Mouse (Mus musculus) right cerebral cortex, postnatal 4 days (tissue): Measurements from ENCODE around the gene Hoga1.

Experiments used
- DNase-seq: peaks from one replicate; pipeline ENCODE4 v3.0.0-alpha.2; 2022

Hoga1 gene

DNA sequence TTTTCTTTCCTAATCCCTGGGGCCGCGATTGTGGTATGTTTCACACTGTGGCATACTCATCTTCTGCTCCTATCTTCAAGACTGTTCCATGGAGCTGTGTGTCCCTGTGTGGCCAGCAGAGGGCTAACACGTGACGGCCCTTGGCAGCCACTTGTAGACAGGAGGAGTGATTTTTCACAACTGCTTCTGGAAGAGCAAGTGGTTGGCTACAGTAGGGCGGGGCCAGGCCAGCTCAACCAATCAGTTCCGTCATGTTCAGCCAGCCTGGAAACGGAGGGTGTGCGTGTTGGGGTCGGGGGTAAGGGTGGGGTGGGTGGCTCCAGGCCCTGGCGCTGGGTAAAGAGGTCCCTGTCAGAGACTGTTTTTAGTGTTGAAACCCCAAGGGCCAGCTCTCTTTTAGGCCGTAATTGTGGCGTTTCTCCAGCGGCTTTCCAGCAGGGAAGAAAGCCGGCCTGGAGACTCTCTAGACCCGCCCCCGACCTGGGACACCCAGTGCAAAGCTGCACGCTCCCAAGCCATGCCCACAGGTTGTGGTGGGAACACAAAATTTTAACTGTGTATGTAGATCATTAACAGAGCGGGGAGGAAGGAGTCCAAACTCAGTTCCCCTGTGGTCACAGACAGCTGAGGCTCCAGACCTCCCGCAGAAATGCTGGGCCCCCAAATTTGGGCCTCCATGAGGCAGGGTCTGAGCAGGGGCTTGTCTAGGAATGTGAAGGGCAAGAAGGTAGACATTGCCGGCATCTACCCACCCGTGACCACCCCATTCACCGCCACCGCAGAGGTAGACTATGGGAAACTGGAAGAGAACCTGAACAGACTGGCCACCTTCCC lies at the start of gene Hoga1:
Hoga1 (plus strand) TSS at position 342 of the 834 bp plus-strand sequence.
- DNase-seq: peak; percentile 55

- no peak for DNase-seq
These were observed 48.3 kb upstream of the Hoga1 start for GRCm38 (mm10) chr19:41997090-41997489.

DNA sequence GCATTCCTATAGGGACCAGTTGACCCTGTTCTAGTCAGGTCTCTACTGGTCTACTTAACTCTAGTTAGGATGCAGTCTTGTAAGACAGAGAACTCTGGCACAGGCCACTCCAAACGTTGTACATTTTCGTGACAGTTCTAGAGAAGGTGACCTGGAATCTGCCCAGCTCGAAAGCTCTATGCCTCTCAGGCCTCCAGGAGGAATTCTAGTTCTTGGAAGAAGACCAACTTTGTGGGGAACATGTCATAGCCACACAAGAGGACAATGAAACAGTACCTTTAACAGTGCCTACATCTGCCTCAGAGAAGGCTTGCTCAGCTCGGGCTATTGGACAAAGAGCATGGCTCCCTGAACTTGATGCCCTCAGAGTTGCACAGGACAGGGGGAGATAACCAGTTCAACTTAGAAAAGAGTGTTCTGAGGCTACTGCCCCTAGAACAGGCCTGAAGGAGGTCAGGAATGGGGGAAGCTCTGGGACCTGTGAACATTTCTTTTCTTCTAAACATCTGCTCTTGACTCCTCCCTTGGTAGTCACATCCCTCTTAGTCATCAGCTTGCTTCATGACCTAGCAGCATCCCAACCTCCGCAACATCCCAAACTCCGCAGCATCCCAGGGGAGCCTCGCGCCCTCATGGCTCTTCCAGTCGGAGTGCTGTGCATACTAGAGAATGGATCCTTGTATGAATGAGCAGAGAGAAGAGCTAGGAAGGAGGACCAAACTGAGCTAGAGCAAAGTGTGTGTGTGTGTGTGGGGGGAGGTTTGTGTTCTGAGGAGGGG lies 46.5 kb upstream of the Hoga1 start:
- DNase-seq: no peak

- no peak for DNase-seq
These were observed 45.6 kb upstream of the Hoga1 start for GRCm38 (mm10) chr19:41999688-42000283.

GRCm38 (mm10) chr19:42000446-42000958 lies 44.9 kb upstream of the Hoga1 start:
- no peak for DNase-seq

DNA sequence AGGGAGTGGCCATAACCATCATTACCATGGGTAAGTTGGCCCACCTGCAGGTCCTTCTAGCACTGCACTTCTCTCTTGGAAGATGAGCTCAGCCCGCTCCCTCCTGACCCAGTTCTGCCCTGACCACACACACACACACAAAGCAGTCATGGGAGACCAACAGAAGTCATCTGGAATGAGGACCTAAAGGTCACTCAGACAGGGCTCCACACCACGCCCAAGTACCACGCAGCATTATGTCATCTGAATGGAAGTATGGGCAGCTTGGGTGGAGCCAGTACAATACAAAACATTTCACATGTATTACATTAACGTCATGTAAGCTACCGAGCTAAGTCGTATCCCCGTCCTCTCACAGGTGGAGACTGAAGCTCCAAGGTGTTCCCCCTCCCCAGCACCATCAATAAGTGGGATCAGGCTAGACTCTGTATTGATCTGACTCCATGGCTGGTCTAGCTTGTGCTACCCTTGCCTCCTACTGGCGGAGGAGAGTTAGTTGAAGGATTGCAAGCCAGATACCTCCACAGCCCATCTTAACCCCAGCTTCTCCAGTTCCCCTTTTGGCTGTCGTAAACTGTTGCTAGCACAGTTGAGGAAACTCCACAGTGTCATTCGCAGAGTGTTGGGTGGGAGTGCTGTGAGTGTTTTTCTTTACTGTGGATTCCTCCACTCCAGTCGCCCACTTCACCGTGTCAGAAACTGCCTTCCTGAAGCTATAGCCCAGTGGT lies 44.0 kb upstream of the Hoga1 start:
- no peak for DNase-seq

DNA sequence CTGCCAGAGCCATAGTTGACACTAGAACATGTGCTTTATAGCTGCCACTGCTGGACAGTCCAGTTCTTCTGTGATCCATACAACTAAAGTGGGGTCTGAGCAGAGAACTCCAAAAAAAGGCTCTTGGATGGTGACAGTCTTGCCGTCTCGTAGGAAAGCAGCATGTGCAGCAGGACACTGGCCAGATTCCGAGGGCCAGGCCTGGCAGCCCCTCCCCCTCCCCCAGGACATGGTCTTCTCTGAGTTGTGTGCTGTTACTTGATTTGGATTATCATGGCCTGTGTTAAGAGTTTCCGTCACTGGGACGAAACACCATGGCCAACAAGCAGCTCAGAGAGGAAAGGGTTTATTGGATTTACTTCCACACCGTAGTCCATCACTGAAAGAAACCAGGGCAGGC lies 41.2 kb upstream of the Hoga1 start:
- DNase-seq: no peak

DNA sequence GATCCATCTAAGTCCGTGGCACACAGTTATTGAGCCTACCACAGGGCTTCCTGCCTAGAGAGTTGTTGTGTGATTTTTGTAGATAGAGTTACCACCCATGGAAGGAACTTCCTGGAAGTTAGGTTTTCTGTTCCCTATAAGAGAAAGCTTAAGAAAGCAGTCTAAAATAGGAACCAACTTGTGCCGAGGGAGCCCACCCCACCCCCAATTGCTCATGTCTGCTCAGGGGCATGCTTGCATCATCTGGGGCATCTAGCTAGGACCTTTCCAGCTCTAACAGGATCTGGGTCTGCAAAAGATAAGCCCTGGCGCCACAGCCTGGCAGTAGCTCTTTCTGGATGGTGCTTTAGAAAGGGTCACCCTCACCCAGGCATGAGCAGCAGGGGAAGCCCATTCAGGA lies 39.8 kb upstream of the Hoga1 start:
- DNase-seq: no peak

DNA sequence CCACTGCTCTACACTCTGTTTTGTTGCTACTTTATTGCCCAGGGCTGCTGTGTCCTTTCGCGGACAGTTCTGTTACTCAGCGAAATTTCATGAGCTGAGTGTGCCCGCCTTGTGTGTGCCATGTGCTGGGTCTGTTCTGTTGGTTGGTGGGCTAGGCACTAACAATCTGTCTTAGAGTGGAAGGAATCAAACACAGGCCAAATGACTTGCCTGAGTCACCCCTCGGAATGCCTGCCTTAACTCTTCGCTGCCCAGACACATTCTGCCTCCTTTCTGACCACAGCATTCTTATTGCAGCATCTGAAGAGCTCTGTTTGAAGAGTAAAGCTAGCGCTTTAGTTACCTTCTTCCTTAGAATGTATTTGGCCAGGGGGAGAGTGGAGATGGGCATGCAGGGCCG lies 38.8 kb upstream of the Hoga1 start:
- DNase-seq: no peak

- DNase-seq: no peak
These were observed 36.8 kb upstream of the Hoga1 start for GRCm38 (mm10) chr19:42008586-42008985.

- no peak for DNase-seq
These were observed 36.3 kb upstream of the Hoga1 start for GRCm38 (mm10) chr19:42009067-42009466.

- DNase-seq: no peak
These were observed 35.0 kb upstream of the Hoga1 start for GRCm38 (mm10) chr19:42010436-42010835.

- no peak for DNase-seq
These were observed 34.3 kb upstream of the Hoga1 start for GRCm38 (mm10) chr19:42011123-42011522.

GRCm38 (mm10) chr19:42014231-42014825 lies 31.1 kb upstream of the Hoga1 start:
- no peak for DNase-seq

DNA sequence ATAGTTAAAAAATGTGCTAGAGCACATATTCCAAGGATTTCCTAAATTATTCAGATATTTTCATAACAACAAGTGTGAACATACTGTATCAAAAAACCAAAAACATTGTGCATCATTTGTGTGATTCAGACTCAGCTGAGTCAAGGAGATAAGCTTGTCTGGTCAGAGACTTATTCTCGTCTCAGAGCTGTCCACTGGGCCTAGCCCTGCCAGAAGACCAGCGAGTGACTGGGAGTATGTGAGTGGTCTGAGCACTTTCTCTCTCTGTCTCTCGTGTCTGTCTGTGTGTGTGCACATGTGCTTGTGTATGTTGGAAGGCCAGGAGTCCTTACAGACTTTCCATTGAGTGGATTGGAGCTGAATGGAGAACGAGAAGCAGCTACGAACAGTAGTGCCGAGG lies 30.4 kb upstream of the Hoga1 start:
- no peak for DNase-seq

DNA sequence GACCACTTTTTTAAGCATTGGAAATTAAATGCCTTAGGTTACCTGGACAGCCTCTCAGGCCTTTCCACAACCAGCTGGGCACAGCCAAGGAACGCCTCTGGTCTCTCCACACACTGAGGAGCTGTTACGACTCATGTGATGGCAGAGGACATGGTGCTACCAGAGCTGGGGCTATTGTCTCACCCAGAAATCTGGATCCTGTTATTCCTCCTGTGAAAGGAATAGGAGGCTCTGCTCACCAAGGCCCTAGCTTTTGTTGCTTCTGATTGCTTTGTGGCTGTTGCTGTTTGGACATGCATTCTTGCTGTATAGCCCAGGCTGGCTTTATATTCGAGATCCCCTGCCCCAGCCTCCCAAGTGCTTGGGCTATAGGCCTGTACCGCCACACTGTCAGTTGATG lies 29.2 kb upstream of the Hoga1 start:
- no peak for DNase-seq

DNA sequence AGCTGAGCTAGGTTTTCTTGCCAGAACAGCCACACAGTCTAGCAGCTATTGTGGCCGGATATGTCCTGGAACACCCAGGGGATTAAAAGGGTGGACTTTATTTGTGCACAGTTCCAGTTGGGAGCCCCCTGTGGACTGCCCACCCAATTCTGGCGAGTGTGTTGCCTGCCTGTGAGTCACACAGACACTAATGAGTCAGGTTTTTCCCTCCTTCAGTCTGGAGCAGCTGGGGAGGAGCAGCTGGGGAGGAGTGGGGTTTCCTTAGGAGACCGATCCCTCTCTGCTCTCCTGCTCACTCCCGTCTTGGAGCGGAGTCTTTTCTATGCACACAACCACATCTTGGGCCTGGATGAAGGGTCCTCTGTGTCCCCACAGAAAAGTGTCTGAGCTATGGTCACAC lies 28.6 kb upstream of the Hoga1 start:
- no peak for DNase-seq

- DNase-seq: no peak
These were observed 27.8 kb upstream of the Hoga1 start for GRCm38 (mm10) chr19:42017399-42018247.

DNA sequence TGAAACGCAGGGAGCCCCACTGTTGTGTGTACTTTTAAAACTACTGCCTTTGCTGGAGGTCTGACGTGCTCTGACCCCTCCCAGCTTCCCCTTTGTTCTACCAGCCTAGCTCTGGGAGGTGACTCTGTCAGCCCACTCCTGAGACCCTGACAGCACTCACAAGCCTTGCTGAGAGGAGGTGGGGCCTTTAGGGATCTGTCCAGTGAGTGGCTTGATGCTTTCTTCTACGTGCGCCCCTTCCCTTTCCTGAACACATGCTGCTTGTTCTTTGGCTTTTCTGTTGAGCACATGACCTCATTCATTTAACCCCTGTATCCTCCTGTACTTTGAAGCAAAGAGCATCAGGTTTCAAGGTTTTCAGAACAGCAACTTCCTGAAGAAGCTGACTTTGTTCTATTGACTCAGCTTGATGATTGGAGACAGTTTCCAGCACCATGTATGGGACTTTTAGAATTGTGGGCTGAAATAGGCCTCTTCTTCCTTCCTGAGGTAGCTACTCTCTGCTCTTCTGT lies 26.3 kb upstream of the Hoga1 start:
- DNase-seq: no peak

- DNase-seq: no peak
These were observed 23.5 kb upstream of the Hoga1 start for GRCm38 (mm10) chr19:42021681-42022541.
